Mouse (Mus musculus) A20 (cell line): ENCODE results near the gene Amer2.

Source experiments
- DNase-seq: peaks from one replicate; pipeline ENCODE4 v3.0.0-alpha.2; 2011; ENCODE audit warnings: low read depth, low spot score

Gene Amer2

DNA sequence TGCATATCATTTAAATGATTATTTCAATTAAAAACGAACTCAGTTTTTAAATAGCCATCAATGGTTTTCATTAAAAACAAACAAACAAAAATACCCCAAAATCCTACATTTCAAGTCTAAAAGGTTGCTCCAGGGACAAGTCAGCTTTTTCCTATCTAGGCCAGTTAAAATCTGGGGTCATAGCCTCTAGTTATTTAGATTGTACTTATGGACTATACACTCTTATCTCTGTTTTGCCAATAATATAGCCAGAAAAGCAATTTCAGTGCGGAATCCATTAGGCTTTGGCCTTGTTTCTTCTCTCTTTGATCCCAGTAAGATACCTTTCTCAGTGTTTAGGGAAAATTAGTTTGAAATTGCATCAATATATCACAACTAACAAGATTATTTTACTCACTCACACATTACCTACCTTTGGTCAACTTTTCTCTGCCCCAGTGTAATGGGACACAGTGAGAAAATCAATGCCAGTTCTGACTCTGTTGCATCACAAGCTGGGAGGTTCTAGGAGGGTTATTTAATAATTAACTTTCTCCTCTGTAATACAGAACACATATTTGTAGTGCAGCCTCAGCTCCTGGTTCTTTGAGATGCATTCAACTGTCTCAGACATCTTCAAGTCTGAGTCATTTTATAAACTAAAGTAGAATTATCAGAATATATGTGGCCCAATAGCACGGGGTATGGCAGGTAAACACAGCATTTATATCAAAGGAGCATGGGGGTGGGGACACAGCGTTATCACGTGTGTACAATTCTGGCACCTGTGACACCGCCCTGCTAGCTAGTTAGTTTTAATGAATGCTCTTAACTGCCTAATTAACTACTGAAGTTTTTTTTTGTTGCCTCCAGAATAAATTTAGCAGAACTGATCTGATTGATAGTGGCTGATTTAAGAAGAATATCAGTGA is 13.8 kb downstream of the Amer2 start:
- DNase-seq = no peak

DNA sequence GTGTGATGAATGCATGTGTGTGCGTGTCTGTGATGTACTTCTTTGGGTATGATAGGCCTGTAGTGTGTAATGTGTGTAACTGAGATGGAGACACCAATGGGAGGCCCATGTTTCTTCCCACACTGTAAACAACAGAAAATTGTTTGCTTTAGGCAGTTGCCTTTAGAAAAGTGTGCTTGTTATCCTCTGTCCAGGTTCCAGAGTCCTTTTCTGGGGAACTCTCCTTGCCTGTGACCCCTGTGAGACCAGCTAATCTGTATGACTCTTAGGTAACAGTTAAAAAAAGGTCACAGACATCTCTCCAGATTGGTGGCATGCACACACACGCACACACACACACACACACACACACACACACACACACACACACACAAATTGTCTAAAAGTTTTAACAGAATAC is 15.3 kb downstream of the Amer2 start:
- no peak for DNase-seq

DNA sequence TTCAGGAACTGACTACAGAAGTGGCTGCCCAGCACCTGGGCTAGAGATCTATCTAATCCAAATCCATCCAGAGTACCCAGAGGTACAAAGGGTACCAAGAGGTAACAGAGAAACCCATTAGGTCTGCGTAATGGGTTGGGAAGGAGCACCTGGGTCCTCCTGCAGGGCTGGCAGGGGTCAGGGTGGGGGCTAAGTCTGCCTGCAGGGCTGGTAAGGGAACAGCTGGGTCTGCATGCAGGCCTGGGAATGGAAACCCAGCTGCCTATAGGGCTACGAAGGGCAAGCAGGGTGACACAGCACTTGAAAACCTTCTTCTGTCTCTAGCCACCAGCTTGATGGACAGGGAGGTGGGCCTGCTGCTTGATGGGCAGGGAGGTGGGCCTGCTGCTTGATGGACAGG is 19.1 kb downstream of the Amer2 start:
- DNase-seq = no peak

DNA sequence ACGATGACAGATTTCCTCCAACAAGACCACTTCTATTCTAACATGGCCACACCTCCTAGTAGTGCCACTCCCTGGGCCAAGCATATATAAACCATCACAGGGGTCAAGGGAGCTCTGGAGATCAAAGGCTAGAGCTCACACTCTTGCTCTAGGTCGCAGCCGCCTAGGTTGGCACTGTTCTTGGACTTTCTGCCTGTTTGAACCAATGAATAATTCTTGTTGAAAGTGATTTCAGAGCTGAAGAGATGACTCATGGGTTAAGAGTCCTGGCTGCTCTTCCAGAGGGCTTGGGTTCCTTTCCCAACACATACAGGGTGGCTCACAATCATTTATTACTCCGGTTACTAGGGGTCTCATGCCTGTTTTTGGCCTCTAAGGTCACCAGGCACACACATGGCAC is 24.3 kb downstream of the Amer2 start:
- DNase-seq = no peak

DNA sequence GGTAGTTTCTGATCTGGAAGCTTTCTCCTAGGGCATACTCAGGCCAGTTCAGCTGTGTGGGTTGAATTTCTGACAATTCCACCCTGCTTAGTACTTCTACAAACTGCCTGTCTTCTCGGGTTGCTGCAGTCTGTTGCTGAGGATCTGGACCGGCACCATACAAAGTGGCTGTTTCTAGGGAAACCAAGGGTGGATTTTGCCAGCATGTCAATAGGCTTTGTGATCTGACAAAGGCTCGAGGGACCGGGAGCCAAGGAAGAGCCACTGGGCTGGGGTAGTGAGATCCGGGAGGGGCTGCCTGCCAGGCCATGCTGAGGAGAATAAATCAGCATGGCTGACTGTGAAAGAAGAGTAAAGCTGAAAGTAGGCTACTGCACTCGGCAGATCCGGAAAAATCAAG is 25.8 kb downstream of the Amer2 start:
- DNase-seq = no peak

DNA sequence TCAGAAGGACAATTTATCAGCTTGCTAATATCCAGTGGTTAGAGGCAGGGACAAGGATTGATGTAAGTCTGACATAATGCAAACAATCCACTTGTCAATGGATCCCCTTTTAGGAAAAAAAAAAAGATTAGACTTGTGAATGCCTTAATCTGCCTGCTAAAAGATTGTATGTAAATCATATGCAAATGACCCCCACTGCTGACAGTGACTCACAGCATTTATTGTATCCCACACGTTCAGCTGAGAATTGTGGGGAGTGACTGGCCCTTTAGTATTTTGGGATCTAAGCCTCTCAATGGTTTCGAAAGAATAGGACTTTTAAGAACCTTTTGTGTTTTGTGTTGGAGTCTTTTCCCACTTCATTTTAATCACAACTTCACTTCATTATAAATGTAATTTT is 30.2 kb downstream of the Amer2 start:
- DNase-seq = no peak

DNA sequence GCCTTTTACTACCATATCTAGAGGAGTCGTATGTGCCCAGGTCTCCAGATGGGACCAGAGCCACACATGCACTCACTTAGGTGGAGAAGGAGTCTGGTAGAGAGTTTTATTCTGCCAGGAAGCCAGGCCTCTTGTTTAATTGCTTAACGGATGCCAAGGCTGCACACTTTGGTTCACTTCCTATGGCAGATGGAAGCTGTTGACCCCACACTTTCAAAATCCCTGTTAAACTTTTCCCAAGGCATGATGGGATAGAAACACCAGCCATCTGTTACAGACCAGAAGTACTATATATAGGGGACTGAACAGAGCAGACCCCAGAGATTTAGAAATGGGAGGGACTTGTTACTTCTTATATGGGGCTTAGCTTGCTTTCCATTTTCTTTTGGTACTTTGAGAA is 32.8 kb downstream of the Amer2 start:
- DNase-seq = no peak

DNA sequence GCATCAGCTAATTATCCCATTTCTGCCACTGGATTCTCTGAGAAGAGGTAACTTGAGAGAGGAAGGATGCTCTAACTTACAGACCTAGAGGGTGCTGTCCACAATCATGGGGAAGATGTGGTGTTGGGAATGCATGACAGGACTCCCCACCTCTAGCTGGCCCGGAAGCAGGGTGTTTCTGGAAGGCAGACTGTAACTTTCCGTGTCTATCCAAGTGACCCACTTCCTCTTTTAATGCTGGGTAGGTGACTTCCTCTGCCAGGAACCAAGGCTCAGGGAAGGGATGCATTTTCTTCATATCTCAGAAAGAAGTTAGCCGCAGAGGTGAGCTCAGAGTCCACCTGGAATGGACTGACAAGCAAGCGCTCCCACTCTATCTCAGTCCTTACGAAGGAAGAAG is 33.5 kb downstream of the Amer2 start:
- DNase-seq = no peak

DNA sequence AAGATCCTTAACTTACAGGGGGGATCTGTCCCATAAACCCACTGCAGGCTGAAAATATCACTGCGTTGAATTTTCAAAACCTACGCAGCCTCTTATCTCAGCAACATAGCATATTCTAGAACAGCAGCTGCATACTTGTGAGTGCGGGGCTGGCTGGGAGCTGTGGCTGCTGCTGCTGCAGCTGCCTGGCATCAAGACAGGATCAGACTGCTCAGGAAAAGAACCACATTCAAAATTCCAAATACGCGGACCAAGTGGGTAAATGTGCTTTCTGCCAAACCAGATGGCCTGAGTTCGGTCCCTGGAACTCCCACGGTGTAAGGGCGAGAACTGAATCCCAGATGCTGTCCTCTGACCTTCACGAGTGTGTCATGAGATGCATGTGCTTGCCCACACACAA is 34.3 kb downstream of the Amer2 start:
- DNase-seq = no peak

DNA sequence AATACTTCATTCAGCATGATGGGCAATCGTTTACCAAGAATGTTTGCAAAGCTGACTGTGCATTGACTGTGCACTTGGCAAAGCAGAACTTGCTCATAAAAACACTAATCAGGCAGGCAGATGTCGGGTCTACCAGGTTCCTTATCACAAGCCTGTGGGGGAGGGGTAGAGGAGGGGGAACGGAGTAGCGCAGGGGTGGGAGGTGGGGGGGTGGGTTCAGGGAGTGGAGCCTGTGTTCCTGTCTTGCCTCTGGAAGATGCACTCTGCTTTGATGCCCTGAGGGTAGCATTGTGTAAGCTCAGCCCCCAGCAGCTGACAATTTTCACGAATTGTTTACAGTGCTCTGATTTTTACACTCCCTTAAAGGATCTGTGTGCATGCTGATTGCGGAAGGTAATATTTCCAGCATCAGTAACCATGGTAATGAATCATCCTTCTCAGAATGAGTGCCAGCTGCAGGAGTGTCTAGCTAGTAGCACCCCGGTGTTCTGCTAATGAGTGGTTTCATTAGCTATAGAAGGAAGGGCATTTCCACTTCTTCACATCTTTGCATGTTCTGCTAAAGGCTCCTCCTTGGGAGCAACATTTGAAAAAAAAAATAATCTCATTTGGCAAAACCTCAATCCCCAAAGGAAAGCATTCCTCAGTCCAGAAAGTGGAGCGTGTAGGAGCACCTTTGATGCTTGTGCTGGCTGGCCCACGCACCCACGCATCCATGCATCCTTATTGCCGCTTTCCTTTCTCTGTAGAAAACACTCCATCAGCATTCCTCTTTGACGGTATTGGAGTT is 36.8 kb downstream of the Amer2 start:
- peak; percentile 72 for DNase-seq

DNA sequence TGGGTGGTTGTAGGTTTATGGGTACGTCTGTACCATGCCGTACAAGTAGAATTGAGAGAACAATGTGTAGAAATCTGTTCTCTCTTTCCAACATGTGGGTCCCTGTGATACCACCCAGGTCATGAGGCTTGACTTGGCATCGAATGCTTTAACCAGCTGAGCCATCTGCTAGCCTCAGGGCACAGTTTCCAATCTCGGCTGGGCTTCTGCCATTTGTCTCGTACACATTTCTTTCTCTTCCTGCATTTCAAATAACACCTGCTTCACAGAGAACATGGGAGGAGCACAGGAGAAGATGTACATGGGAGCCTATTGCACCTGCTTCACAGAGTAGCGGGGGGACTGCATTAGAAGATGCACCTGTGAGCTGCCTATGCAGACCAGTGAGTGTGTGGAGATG is 38.2 kb downstream of the Amer2 start:
- DNase-seq = peak; percentile 32

DNA sequence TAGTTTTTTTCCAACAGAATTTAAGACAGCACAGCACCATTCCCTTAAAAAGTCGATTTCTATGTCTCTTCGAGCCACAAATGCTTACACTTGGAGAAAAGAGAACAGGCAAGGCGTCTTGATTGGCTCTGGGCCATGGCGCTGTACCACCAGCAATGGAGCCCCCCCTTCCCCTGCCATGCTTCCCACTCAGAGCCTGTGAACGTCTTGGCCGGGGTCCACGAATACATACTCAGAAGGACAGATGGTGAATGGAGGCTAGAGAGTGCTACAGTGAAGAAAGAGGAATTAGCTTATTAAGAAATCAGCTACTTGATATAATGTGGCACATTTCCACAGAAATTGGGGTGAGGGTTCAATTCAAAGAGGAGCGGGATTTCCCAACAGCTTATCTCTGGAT is 41.6 kb downstream of the Amer2 start:
- no peak for DNase-seq

DNA sequence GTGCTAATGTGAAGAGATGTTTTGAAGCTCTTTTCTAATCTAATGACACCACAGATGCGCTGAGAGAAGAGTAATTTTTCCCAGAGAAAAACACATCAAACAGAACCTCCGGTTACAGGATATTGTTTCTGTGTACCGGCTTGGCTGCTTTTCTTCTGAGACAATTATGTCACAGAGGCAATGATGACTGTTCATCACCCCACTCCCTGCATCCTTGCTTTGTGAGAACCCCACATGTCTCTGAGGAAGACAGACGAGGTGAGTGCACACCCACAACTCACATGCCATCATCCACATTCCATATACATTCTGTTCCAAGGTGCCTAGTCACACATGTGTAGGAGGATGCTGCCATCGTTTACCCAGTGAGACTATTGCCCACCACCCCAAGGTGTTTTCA is 44.9 kb downstream of the Amer2 start:
- DNase-seq = no peak

DNA sequence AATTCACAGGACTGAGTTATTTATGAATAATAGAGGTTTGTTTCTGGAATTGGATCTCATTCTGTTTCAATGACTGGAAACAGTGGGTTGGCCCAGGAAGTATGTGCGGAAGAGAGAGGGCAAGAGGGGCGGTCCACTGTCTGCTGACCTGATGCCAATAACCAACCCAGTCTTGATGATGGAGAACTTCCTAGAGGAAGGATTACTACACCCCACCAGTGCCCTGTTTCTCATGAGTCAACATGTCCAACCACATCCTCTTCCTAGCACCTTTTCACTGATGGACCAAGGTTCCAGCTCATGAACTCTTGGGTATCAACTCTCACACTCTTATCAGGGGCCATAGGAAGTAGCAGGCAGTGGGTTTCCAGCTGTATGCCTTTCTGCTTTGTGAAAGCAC is 49.9 kb downstream of the Amer2 start:
- DNase-seq = no peak

DNA sequence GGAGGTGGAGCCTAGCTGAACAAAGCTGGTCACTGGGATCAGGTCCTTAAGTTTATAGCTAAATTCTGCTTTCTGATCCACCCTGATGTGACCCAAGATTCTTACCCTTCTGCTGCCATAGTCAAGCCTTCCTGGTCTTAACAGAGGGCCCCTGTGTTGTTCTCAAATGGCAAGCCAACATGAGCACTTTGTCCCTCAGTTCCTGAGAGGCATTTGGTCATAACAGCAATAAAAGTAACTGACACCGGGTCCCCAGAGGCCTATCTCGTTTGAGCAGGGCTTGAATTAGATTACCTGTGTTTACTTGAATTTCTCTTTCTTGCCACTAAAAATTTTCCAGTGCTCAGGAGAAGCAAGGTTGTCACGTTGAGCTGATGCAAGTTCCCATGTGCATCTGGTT is 51.1 kb downstream of the Amer2 start:
- no peak for DNase-seq

DNA sequence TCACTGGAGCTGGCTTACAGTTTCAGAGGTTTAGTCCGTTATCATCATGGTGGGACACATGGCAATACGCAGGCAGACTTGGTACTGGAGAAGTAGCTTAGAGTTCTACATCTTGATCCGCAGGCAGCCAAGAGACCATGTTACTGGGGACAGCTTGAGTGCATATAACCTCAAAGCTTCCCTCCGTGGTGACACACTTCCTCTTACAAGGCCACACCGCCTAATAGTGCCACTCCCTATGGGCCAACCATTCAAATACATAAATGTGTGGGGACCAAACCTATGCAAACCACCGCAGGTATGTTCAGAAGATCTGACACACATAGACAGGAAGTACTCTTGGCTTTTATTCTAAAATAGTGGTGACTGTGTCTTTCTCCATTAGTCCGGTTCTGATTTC is 52.5 kb downstream of the Amer2 start:
- no peak for DNase-seq

DNA sequence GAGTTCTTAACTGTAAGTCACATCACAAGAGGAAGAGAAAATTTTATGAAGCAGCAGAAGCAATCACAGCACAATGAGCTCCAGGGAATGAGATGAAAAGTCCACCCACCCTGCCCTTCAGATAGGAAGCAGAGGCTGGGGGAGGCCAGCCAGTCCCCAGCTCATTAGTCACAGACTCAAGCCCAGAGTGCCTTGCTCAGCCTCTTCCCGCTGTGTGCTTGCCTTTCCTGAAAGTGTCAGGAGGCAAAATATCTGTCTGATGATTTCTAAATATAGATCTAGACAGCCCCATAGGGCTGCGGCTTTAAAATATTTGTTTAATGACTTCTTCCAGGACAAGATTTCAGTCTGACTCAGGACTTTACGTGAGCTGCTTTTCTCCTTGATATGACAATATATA is 54.8 kb downstream of the Amer2 start:
- DNase-seq = no peak

DNA sequence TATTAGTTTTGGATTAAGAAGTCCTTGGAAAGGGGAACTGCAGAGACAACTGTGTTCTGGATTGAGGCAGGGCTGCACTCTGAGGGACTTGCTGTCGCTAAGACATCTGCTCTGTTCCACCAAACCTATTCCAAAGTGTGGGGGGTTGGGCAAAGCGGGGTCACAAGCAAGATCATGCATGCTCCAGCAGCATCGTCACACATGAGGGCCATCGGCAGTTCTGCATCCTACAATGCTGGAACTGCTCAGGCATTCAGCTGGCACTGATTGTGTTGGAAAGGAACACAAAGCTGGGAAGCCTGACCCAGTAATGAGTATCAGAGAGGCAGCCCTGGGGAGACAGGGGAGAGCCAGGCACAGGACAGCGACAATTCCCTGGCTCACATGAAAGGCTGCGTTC is 56.5 kb downstream of the Amer2 start:
- DNase-seq = no peak

DNA sequence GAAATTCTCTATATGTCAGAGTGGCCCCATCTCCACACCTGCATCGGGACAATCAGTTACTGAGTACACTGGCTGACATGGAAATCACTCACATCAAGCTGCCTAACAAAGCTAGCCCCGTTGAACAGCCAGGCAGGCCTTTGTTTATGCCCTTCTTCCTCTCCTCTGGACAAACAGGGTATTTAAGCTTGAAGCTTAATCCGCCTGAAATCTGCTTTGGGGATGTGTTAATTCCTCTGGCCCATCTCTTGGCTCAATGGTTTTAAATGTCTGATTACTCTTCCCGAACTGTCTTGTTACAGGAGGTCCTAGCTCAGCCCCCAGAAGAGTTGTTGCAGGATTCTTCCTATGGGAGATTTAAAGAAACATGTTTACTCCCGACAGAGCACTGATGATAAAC is 58.5 kb downstream of the Amer2 start:
- DNase-seq = no peak

DNA sequence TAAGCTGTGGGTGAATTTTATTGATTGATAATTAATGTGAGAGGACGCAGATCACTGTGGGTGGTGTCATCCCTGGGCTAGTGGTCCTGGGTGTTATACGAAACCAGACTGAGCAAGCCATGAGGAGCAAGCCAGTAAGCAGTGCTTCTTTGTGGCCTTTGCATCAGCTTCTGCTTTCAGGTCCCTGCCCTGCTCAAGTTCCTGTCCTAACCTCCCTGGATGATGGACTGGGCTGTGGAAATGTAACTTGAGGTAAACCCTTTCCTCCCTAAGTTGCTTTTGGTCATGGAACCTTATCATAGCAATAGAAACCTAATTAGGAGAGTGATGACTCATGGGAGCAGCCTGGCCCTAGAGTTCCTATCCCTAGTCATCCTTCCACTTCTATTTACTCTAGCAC is 59.1 kb downstream of the Amer2 start:
- no peak for DNase-seq

DNA sequence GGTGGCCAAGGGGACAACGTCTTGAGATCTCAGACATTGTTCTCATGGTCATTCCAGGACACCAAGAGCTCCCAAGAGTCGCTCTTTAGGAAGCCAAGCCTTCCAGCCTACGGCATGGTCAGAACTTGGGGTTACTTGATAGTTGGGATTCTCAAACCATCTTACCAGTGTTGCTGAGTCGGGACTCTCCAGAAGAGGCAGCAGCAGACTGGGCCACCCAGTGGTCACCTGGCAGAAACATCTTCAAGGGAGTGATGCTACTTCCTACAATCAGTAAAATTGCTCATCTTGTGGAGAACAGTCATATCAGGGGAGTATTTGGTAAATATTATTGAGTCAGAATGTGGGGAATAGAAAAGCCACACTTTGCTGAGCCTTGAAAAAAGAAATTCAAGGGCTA is 62.5 kb downstream of the Amer2 start:
- DNase-seq = peak; percentile 55

DNA sequence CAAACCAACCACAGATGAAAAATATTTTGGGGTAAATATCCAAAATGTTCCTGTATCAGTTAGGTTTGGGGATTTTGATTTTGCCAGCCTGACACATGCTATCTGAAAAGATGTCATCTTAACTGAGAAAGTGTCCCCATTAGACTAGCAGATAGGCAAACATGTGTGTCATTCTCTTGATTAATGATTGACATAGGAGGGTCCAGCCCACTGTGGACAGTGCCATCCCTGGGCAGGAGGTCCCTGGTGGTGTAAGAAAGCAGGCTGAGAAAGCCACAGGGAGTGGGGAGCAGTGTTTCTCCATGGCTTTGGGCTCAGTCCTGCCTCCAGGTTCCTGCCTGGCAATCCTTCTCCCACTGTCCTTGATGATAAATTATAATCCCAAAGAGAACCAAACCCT is 63.3 kb downstream of the Amer2 start:
- DNase-seq = no peak
